Mouse (Mus musculus) kidney, adult 2 months (tissue): ENCODE results near the gene Kcnip2.

Experiments used
- CTCF ChIP-seq: fragments of 200-500 bp; conservative IDR thresholded peaks from 2 replicates; pipeline ENCODE4 v1.5.1; 2011; ENCODE audit warnings: low read depth, mild to moderate bottlenecking, control low read depth, low read length, moderate library complexity, mixed read lengths; ENCODE audit not compliant: insufficient read depth, insufficient read length
- POLR2A ChIP-seq: fragments of 200-500 bp; IDR thresholded peaks from one replicate; pipeline ENCODE4 v1.6.1; 2011; ENCODE audit warnings: low read depth, low read length, control low read depth

DNA sequence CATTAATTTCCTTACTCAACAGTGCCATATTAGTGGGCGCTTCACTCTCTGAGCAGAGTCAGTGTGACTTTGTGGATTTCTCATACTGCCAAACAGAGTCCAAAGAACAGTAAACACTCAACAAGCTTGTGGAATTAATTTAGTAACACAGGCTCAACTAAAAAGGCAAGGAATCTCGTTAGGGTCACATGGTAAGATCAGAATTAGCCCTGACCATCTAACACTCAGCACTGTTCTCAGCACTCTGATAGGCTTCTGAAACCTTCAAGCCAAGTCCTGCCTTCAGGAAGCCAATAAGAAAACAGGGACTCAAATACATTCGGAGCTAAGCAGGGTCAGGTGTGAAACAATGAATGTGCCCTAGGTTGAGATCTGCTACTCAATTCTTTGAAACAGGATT lies 10.3 kb upstream of the Kcnip2 start:
- TF ChIP-seq POLR2A (no peak), CTCF (no peak)
